Mouse (Mus musculus): ENCODE measurements around the gene Bcas3. TPM values are rescaled to one million over a fixed set of nuclear protein-coding genes. Genes with fewer than 3 reads are reported as not detected.

The Bcas3 gene
- polyA plus RNA-seq, 1 experiment from 2014 or later = 30.6 TPM

GRCm38 (mm10) chr11:85697468-85697867 lies 344.5 kb downstream of the Bcas3 start:
- Histone ChIP-seq H3K4me2 (replicated peaks; ENCODE audit: low read depth, low read length) (no peak overlapping the region), H3K4me1 (ENCODE audit: control insufficient read depth, insufficient read depth, low read length) (peaks cover 44% of the 10 kb centered on the region), H3K27me3 (ENCODE audit: control insufficient read depth, insufficient read depth, low read length) (peaks cover 14% of the 10 kb centered on the region), H3K27ac (ENCODE audit: low read depth, low read length) (peak overlapping the region; percentile 76), H3K4me3 (ENCODE audit: low read length) (no peak overlapping the region), H3K9ac (ENCODE audit: low read depth, low read length) (no peak overlapping the region), H3K9me3 (ENCODE audit: control insufficient read depth, low read length) (no peaks in the 10 kb centered on the region), H3K36me3 (ENCODE audit: control insufficient read depth, insufficient read depth, low read length) (no peaks in the 10 kb centered on the region)
- WGBS = 68% methylated on average over 4 of the region's 4 CpGs
- no peak for ATAC-seq (ENCODE audit: low FRiP score, low TSS enrichment)

GRCm38 (mm10) chr11:85698242-85698641 lies 345.3 kb downstream of the Bcas3 start:
- H3K36me3 ChIP-seq (ENCODE audit: control insufficient read depth, insufficient read depth, low read length) = no peaks in the 10 kb centered on the region
- WGBS = 12% methylated on average over 11 of the region's 11 CpGs
- ATAC-seq (ENCODE audit: low FRiP score, low TSS enrichment) = no peak
- no peak overlapping the region for H3K9ac ChIP-seq (ENCODE audit: low read depth, low read length)
- H3K9me3 ChIP-seq (ENCODE audit: control insufficient read depth, low read length) = no peaks in the 10 kb centered on the region
- H3K4me3 ChIP-seq (ENCODE audit: low read length) = no peak overlapping the region
- H3K27me3 ChIP-seq (ENCODE audit: control insufficient read depth, insufficient read depth, low read length) = peaks cover 14% of the 10 kb centered on the region
- H3K4me2 ChIP-seq (replicated peaks; ENCODE audit: low read depth, low read length) = no peak overlapping the region
- peaks cover 42% of the 10 kb centered on the region for H3K4me1 ChIP-seq (ENCODE audit: control insufficient read depth, insufficient read depth, low read length)
- H3K27ac ChIP-seq (ENCODE audit: low read depth, low read length) = peak overlapping the region; percentile 76

- no peak for ATAC-seq (ENCODE audit: low FRiP score, low TSS enrichment)
- 0 out of 2 replicates have a peak, but pooled peaks cover 2% of the 10 kb centered on the region for H3K4me1 ChIP-seq (ENCODE audit: control insufficient read depth, insufficient read depth, low read length)
- H3K9ac ChIP-seq (ENCODE audit: low read depth, low read length) = no peak overlapping the region
- no peak overlapping the region for H3K4me3 ChIP-seq (ENCODE audit: low read length)
- WGBS = 73% methylated on average over 4 of the region's 4 CpGs
- 0 out of 2 replicates have a peak, but pooled peaks cover 3% of the 10 kb centered on the region for H3K9me3 ChIP-seq (ENCODE audit: control insufficient read depth, low read length)
- H3K36me3 ChIP-seq (ENCODE audit: control insufficient read depth, insufficient read depth, low read length) = no peaks in the 10 kb centered on the region
- H3K27ac ChIP-seq (ENCODE audit: low read depth, low read length) = no peak overlapping the region
- peaks cover 10% of the 10 kb centered on the region; the same call in 1 of the 2 replicates for H3K27me3 ChIP-seq (ENCODE audit: control insufficient read depth, insufficient read depth, low read length)
- no peak overlapping the region for H3K4me2 ChIP-seq (replicated peaks; ENCODE audit: low read depth, low read length)
Observed at GRCm38 (mm10) chr11:85704062-85704748, 351.2 kb downstream of the Bcas3 start.

- no peak overlapping the region for H3K4me3 ChIP-seq (ENCODE audit: low read length)
- 0 out of 2 replicates have a peak, but pooled peaks cover 3% of the 10 kb centered on the region for H3K9me3 ChIP-seq (ENCODE audit: control insufficient read depth, low read length)
- no peaks in the 10 kb centered on the region for H3K27me3 ChIP-seq (ENCODE audit: control insufficient read depth, insufficient read depth, low read length)
- no peak for ATAC-seq (ENCODE audit: low FRiP score, low TSS enrichment)
- H3K36me3 ChIP-seq (ENCODE audit: control insufficient read depth, insufficient read depth, low read length) = no peaks in the 10 kb centered on the region
- H3K27ac ChIP-seq (ENCODE audit: low read depth, low read length) = no peak overlapping the region
- no peak overlapping the region for H3K4me2 ChIP-seq (replicated peaks; ENCODE audit: low read depth, low read length)
- H3K4me1 ChIP-seq (ENCODE audit: control insufficient read depth, insufficient read depth, low read length) = no peaks in the 10 kb centered on the region; the same call in 1 of the 2 replicates
- WGBS = 38% methylated on average over 1 of the region's 1 CpGs
- H3K9ac ChIP-seq (ENCODE audit: low read depth, low read length) = no peak overlapping the region
Observed at GRCm38 (mm10) chr11:85706630-85707029, 353.7 kb downstream of the Bcas3 start.

- Histone ChIP-seq H3K4me1 (ENCODE audit: control insufficient read depth, insufficient read depth, low read length) (no peaks in the 10 kb centered on the region; the same call in 1 of the 2 replicates), H3K9me3 (ENCODE audit: control insufficient read depth, low read length) (0 out of 2 replicates have a peak, but pooled peaks cover 3% of the 10 kb centered on the region), H3K36me3 (ENCODE audit: control insufficient read depth, insufficient read depth, low read length) (no peaks in the 10 kb centered on the region), H3K4me3 (ENCODE audit: low read length) (no peak overlapping the region), H3K27me3 (ENCODE audit: control insufficient read depth, insufficient read depth, low read length) (no peaks in the 10 kb centered on the region), H3K4me2 (replicated peaks; ENCODE audit: low read depth, low read length) (no peak overlapping the region), H3K27ac (ENCODE audit: low read depth, low read length) (no peak overlapping the region), H3K9ac (ENCODE audit: low read depth, low read length) (no peak overlapping the region)
- ATAC-seq (ENCODE audit: low FRiP score, low TSS enrichment) = no peak
- WGBS = 78% methylated on average over 1 of the region's 1 CpGs
Observed at GRCm38 (mm10) chr11:85707496-85707895, 354.5 kb downstream of the Bcas3 start.

GRCm38 (mm10) chr11:85709147-85709546 lies 356.2 kb downstream of the Bcas3 start:
- no peak for ATAC-seq (ENCODE audit: low FRiP score, low TSS enrichment)
- no peaks in the 10 kb centered on the region for H3K36me3 ChIP-seq (ENCODE audit: control insufficient read depth, insufficient read depth, low read length)
- H3K27me3 ChIP-seq (ENCODE audit: control insufficient read depth, insufficient read depth, low read length) = no peaks in the 10 kb centered on the region
- H3K4me2 ChIP-seq (replicated peaks; ENCODE audit: low read depth, low read length) = no peak overlapping the region
- peaks cover 8% of the 10 kb centered on the region for H3K4me1 ChIP-seq (ENCODE audit: control insufficient read depth, insufficient read depth, low read length)
- no peak overlapping the region for H3K27ac ChIP-seq (ENCODE audit: low read depth, low read length)
- no peak overlapping the region for H3K4me3 ChIP-seq (ENCODE audit: low read length)
- WGBS = 58% methylated on average over 6 of the region's 6 CpGs
- no peak overlapping the region for H3K9ac ChIP-seq (ENCODE audit: low read depth, low read length)
- 0 out of 2 replicates have a peak, but pooled peaks cover 3% of the 10 kb centered on the region for H3K9me3 ChIP-seq (ENCODE audit: control insufficient read depth, low read length)

GRCm38 (mm10) chr11:85710155-85710554 lies 357.2 kb downstream of the Bcas3 start:
- peaks cover 11% of the 10 kb centered on the region for H3K4me1 ChIP-seq (ENCODE audit: control insufficient read depth, insufficient read depth, low read length)
- no peak overlapping the region for H3K27ac ChIP-seq (ENCODE audit: low read depth, low read length)
- no peak overlapping the region for H3K9ac ChIP-seq (ENCODE audit: low read depth, low read length)
- WGBS = 70% methylated on average over 7 of the region's 7 CpGs
- no peaks in the 10 kb centered on the region for H3K36me3 ChIP-seq (ENCODE audit: control insufficient read depth, insufficient read depth, low read length)
- no peak overlapping the region for H3K4me3 ChIP-seq (ENCODE audit: low read length)
- no peaks in the 10 kb centered on the region for H3K27me3 ChIP-seq (ENCODE audit: control insufficient read depth, insufficient read depth, low read length)
- 0 out of 2 replicates have a peak, but pooled peaks cover 3% of the 10 kb centered on the region for H3K9me3 ChIP-seq (ENCODE audit: control insufficient read depth, low read length)
- no peak for ATAC-seq (ENCODE audit: low FRiP score, low TSS enrichment)
- H3K4me2 ChIP-seq (replicated peaks; ENCODE audit: low read depth, low read length) = no peak overlapping the region

- no peak overlapping the region for H3K4me3 ChIP-seq (ENCODE audit: low read length)
- peak overlapping the region; percentile 31; the same call in 1 of the 2 replicates for H3K27ac ChIP-seq (ENCODE audit: low read depth, low read length)
- peaks cover 14% of the 10 kb centered on the region for H3K4me1 ChIP-seq (ENCODE audit: control insufficient read depth, insufficient read depth, low read length)
- no peak overlapping the region for H3K4me2 ChIP-seq (replicated peaks; ENCODE audit: low read depth, low read length)
- no peak overlapping the region for H3K9ac ChIP-seq (ENCODE audit: low read depth, low read length)
- no peaks in the 10 kb centered on the region for H3K27me3 ChIP-seq (ENCODE audit: control insufficient read depth, insufficient read depth, low read length)
- ATAC-seq (ENCODE audit: low FRiP score, low TSS enrichment) = no peak
- 67% methylated on average over 8 of the region's 8 CpGs for WGBS
- H3K9me3 ChIP-seq (ENCODE audit: control insufficient read depth, low read length) = no peaks in the 10 kb centered on the region
- H3K36me3 ChIP-seq (ENCODE audit: control insufficient read depth, insufficient read depth, low read length) = no peaks in the 10 kb centered on the region
Observed at GRCm38 (mm10) chr11:85712026-85712804, 359.2 kb downstream of the Bcas3 start.

All from kidney, embryonic 14.5 days (tissue).